Mouse (Mus musculus) cortical plate, adult 2 months (tissue): ENCODE measurements around the gene Carmil1. TPM values are rescaled to one million over a fixed set of nuclear protein-coding genes. Genes with fewer than 3 reads are reported as not detected.

Source experiments
- H3K27ac ChIP-seq: fragments of 200-500 bp; 2 replicates; pipeline ENCODE4 v1.5.1; 2012; ENCODE audit warnings: low read length, control low read depth, inconsistent platforms; ENCODE audit not compliant: insufficient read depth
- H3K4me1 ChIP-seq: fragments of 200-500 bp; 2 replicates; pipeline ENCODE4 v1.6.1; 2011; ENCODE audit warnings: low read length; ENCODE audit not compliant: control insufficient read depth, insufficient read depth
- H3K4me3 ChIP-seq: fragments of 200-500 bp; 2 replicates; pipeline ENCODE4 v1.5.1; 2011; ENCODE audit warnings: mild to moderate bottlenecking, low read length, control low read depth; ENCODE audit not compliant: insufficient read depth
- CTCF ChIP-seq: fragments of 200-500 bp; IDR thresholded peaks from 2 replicates; pipeline ENCODE4 v1.5.1; 2011; ENCODE audit warnings: mild to moderate bottlenecking, control low read depth, low read length; ENCODE audit not compliant: insufficient read depth; ENCODE audit errors: extremely low read depth
- POLR2A ChIP-seq: fragments of 200-500 bp; IDR thresholded peaks from 2 replicates; pipeline ENCODE4 v1.6.1; 2011; ENCODE audit warnings: mild to moderate bottlenecking, low read length, control low read depth; ENCODE audit not compliant: insufficient read depth; ENCODE audit errors: extremely low read depth
- polyA plus RNA-seq: library from polyadenylated mRNA; depleted of rRNA; stranded (reverse); fragments of >200 nt; gene quantifications from 2 replicates; pipeline ENCODE4 v1.2.3, GENCODE M21; 2012; rRNA removed

The Carmil1 gene
- polyA plus RNA-seq, result 21.5 and 22.9 TPM in 2 replicates

DNA sequence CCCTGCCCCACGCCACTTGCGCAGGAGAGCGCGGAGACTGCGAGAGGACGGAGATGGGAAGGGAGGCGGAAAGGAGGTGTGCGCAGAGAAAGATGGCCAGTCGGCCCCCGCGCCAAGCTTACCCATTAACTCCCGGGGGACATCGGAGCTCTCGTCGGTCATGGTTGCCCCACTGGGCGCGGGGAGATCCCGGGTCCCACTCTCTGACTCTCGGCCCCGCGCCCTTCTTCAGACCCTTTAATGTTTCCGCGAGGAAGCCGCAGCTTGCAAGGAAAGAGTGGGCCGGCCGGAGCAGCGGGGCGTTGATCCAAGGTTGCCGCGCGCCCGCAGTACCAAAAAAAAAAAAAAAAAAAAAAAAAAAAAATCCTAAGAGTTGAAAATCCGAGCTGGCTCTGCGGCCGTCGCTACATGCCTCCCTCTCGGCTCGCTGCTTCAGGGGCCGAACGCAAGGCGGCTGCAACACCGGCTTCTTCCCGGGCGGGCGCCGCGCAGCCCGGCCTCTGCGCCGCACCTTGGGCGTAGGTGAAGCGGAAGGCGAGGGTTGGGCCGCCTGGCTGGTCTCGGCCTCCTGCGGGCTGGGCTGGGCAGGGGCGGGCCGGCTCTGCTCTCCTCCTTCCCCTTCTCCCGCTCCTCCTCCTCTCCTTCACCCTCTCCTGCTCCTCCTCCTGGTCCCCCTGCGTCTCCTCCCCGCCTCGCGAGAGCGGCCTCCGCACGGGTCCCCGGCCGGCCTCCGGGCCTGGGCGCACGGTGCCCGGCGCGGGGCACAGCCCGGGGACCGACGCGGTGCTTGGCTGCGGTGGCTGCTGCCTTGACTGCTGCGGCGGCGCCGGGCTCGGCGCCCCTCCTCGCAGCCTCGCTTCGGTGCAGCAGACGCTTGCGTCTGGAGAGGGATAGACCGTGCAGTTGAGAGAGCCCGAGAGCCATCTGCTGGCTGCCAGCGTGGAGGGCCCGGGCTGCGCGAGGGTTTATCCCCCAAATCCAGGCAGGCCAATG lies at the start of gene Carmil1:
Gene Carmil1 (minus strand): TSS at position 357 of the 993 bp plus-strand sequence.
- TF ChIP-seq CTCF, result peak; percentile 57
- TF ChIP-seq POLR2A, result peak; percentile 10; the same call in 1 of the 2 replicates
- Histone ChIP-seq H3K27ac (peak within 1 kb of the TSS; percentile 65), H3K4me3 (peak within 1 kb of the TSS; percentile 88), H3K4me1 (peaks cover 5% of the 10 kb centered on the region; the same call in 1 of the 2 replicates)

DNA sequence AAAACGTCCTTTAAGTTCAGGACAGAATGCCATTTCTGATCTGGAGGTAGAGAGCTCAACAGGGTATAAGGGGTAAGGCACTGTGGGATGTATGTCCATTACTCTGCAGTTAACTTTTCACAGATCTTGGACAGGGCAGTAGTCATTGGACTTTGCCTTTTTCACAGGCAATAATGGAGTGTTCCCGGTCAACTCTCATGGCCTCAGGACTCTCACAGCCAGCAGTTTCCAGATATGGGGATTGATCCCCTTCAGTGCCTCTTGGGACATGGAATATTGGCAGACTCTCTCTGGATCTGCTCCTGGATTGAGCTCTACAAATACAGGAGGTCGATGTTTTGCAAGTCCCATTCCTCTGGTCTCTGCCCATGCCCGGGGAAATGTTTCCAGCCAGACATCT lies 49.5 kb upstream of the Carmil1 start:
- no peak for TF ChIP-seq CTCF
- TF ChIP-seq POLR2A, result no peak
- Histone ChIP-seq H3K27ac (no peak overlapping the region), H3K4me1 (no peaks in the 10 kb centered on the region), H3K4me3 (no peak overlapping the region)

DNA sequence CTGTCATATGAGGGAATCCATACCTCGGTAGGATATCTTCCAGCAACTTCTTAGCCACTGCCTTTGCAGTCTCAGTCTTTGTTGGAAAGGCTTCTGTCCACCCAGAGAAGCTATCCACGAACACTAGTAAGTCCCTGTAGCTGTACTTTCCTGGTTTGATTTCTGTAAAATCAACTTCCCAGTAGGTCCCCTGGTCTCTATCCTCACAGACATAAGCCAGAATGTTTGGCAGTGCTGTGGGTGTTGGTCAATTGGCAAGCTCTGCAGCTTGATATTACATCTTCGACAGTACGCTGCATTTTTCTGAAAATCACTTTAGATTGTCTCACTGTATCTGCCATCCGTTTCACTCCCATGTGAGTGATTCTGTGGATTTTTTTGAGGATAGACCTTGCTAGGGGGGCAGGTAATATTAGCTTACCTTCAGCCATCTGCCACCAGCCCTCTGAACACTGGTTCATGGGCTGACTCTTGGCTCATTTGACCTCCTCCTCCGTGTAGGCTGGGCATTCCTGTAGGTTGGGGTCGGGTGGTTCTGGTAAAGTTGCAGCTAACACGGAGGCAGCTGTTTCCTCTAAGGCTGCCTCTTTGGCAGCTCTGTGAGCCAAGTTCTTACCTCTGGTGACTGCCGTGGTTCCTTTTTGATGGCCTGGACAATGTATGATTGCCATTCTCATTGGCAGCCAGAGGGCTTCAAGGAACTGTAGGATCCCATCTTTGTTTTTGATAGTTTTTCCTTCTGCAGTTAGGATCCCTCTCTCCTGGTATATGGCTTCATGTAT lies 47.6 kb upstream of the Carmil1 start:
- TF ChIP-seq POLR2A (no peak), CTCF (no peak)

DNA sequence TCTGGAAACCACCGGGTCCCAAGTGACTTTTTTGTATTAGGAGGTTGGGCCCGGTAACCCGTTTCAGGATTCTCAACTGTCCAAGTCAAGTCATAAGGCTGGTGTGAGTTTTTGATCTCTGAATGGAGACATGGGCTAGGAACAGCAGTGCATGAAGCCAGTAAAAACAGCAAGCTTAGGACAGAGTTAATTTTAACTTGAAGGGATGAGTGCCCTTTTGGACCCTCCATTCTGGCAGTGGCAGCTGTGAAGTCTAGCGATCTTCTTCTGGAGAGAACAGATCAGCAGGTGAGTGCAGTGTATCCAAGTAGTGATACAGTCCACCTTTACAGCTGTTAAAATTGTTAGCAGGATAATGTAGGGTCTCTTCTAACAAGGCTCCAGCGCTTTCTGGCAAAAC lies 46.6 kb upstream of the Carmil1 start, which contains the start of gene Cmah:
Gene Cmah (plus strand): TSS at position 204 of the 400 bp plus-strand sequence.
- Histone ChIP-seq H3K4me3 (no peak within 1 kb of the TSS), H3K27ac (no peak within 1 kb of the TSS), H3K4me1 (no peaks in the 10 kb centered on the region)
- TF ChIP-seq CTCF (no peak), POLR2A (no peak)

More for the DNA sequence above, 47.6 kb upstream of the Carmil1 start:
- no peak overlapping the region for H3K4me3 ChIP-seq
- H3K4me1 ChIP-seq, result no peaks in the 10 kb centered on the region
- no peak overlapping the region for H3K27ac ChIP-seq

DNA sequence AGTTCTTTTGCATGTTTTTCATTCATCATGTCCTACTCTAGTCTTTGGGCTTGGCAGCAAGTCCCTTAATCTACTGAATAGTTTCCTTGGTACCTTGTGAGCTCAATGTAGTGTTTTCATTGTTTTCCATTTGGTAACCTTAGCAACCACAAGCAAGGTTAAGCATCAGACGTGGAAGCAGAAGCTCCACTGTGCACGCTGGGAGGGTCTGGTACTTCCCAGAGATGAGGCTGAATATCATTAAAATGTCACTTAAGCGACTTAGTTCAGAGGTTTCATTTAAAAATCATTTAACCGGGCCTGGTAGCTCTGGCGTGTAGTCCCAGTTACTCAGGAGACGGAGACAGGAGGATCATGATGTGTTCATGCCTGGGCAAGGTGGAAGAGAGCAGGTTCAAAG lies 40.7 kb upstream of the Carmil1 start:
- no peak overlapping the region for H3K4me3 ChIP-seq
- H3K4me1 ChIP-seq, result no peaks in the 10 kb centered on the region
- no peak overlapping the region for H3K27ac ChIP-seq
- TF ChIP-seq POLR2A, result no peak

DNA sequence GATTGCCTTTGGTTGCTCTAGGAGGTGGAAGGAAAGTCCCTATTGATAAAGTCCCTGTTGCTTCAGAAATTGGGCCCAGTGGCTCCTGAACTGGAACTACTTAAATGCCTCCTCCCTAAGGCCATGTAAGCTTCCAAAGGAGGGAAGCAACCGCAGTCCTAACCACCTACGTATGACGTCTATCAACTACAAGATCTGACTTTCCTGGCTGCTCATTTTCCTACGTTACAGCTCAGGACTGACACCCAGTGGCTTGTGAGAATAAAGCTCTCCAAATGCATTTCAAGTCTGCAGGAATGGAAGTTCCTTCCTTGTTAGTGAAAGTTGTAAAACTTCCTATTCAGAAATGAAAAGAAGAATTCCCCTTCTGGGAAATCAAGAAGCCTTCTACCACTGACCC lies 38.0 kb upstream of the Carmil1 start:
- Histone ChIP-seq H3K4me3 (no peak overlapping the region), H3K27ac (no peak overlapping the region), H3K4me1 (no peaks in the 10 kb centered on the region)
- TF ChIP-seq POLR2A (no peak), CTCF (peak; percentile 56; the same call in 1 of the 2 replicates)

DNA sequence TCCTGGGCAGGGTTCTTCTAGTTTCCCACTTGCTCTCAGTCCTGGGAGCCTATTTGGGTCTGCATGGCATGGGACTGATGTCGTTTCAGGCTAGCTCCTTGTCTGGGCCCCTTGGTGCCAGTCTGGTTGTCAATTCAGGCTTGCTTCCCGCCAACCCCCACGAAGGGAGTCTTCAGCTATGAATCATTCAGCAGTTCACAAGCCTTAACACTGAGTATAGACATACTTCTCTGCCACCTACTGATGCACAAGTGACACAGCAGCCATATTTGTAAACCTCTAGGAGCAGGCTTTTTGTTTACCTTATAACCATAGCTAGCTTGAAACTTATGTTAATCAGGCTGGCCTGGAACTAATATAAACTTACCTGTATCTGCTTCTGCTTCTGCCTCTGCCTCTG lies 36.0 kb upstream of the Carmil1 start:
- Histone ChIP-seq H3K4me1 (no peaks in the 10 kb centered on the region), H3K27ac (no peak overlapping the region), H3K4me3 (no peak overlapping the region)
- TF ChIP-seq CTCF (no peak), POLR2A (no peak)

DNA sequence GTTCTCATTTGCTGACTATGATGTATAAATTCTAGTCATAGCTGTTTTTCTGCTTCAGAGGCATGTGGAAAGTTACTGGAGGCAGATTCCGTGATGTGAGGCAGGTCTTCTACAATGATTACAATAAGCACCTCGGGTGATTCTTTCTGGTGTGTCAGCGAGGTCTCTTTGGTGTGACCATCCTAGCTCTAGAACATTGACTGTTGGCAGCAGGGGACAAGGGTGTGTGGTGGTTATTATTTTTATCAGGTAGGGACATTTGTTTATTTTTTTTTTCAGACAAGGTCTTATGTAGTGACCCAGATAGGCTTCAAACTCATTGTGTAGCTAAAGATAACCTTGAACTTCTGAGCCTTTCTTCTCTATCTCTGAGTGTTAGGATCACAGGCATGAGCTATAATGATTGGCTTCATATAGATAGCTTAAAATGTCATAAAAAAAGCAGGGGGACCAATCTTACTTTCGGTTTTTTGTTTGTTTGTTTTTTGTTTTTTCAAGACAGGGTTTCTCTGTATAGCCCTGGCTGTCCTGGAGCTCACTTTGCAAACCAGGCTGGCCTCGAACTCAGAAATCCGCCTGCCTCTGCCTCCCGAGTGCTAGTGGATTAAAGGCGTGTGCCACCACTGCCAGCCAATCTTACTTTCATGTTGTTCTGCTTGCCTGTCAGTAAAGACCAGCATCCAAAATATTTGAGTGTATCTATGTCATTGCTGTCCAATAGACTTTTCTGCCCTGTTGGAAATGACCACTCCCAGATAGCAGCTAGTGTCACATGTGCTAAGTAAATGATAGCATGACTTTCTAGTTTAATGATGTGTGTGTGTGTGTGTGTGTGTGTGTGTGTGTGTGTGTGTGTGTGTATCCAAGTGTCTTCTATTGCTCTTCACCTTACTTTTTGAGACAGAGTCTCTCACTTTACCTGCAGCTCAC lies 30.7 kb upstream of the Carmil1 start:
- Histone ChIP-seq H3K4me1 (no peaks in the 10 kb centered on the region), H3K4me3 (no peak overlapping the region), H3K27ac (no peak overlapping the region)
- TF ChIP-seq POLR2A (no peak), CTCF (no peak)
